Comparison of ENCODE assay signal across 22 mouse cellular contexts in the genomic region with DNA sequence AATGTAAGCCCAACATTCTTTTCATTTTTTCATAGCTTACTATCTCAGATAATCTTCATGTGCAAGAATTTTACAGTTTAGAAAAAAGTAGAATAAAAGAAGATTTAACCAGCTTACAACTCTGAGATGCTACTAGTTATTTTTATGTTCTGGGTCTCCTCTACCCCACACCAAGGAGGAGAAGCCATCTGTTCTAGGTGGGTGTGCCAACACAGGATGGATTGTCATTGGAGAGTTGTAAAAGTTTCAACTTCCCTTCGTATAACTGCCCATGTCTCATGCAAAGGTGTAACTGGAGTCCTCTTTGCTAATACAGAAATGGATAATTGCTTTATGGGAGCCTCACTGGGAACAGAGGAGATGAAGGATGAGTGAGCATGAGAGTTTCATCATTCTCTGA.
"Had no signal": no experiment of that assay in that cellular context is flagged by ENCODE, and none has a peak within 500 bp of the region (broad histone marks: within the 10 kb centered on the region; RNA-seq: fewer than 3 reads in every experiment).

No protein-coding gene starts in this region.

- H3K27ac ChIP-seq: limb, embryonic 10.5 days; limb, embryonic 13.5 days; liver, embryonic 13.5 days; macrophage; midbrain, embryonic 13.5 days; neural tube, embryonic 13.5 days; stomach, embryonic 15.5 days had no signal

- H3K4me3 ChIP-seq: limb, embryonic 10.5 days; limb, embryonic 13.5 days; liver, embryonic 13.5 days; midbrain, embryonic 13.5 days; myocyte; neural tube, embryonic 13.5 days; stomach, embryonic 15.5 days had no signal

- ATAC-seq: inflammation-experienced regulatory T-cells, adult 6 months; intestine, embryonic 16.5 days; midbrain, embryonic 13.5 days; midbrain, embryonic 16.5 days had no signal

- H3K9me3 ChIP-seq: limb, embryonic 10.5 days; limb, embryonic 13.5 days; liver, embryonic 13.5 days; midbrain, embryonic 13.5 days; neural tube, embryonic 13.5 days; stomach, embryonic 15.5 days had no signal

- H3K27me3 ChIP-seq: limb, embryonic 13.5 days; liver, embryonic 13.5 days; midbrain, embryonic 13.5 days; neural tube, embryonic 13.5 days; stomach, embryonic 15.5 days had no signal

- H3K4me1 ChIP-seq: limb, embryonic 10.5 days; limb, embryonic 13.5 days; liver, embryonic 13.5 days; midbrain, embryonic 13.5 days; neural tube, embryonic 13.5 days; stomach, embryonic 15.5 days had no signal

- DNase-seq: kidney, adult 18-20 months; kidney, adult 9 months; kidney, postnatal 14 days; kidney, postnatal 4 days; layer of hippocampus, postnatal 36 days; liver, embryonic 13.5 days; lung, adult 2 months; lung, postnatal 14 days; retina, postnatal 1 day; spleen, adult 18-20 months; thymus, adult 18-20 months; thymus, postnatal 36 days had no signal

- H3K36me3 ChIP-seq: limb, embryonic 10.5 days; limb, embryonic 13.5 days; liver, embryonic 13.5 days; midbrain, embryonic 13.5 days; neural tube, embryonic 13.5 days; stomach, embryonic 15.5 days had no signal
